Mouse (Mus musculus) liver, embryonic 11.5 days (tissue): ENCODE data around the gene Mansc1. TPM values are rescaled to one million over a fixed set of nuclear protein-coding genes. Genes with fewer than 3 reads are reported as not detected.
"Not testable (repeated sequence)": the region's sequence is repeated elsewhere in the genome, so short reads cannot be mapped to it uniquely, and the experiment has no call there.

Experiments
- ATAC-seq: fragments of 200-750 bp; cut with Nextera tagmentation; replicated peaks from 2 replicates; pipeline ENCODE4 v1.8.0; 2017; ENCODE audit warnings: moderate number of reproducible peaks, mild to moderate bottlenecking, moderate TSS enrichment, moderate library complexity; ENCODE audit not compliant: low FRiP score
- DNase-seq: peaks from one replicate; pipeline ENCODE4 v3.0.0-alpha.2; 2017; ENCODE audit warnings: low spot score
- H3K27ac ChIP-seq: fragments of 300-500 bp; sonication (generic); 2 replicates; pipeline ENCODE4 v1.5.1; 2014; ENCODE audit warnings: mild to moderate bottlenecking, low read depth, low read length, control low read depth
- H3K27me3 ChIP-seq: fragments of 300-500 bp; sonication (generic); replicated peaks from 2 replicates; pipeline ENCODE4 v1.6.1; 2014; ENCODE audit warnings: low read length, mixed read lengths; ENCODE audit not compliant: control insufficient read depth, insufficient read depth
- H3K36me3 ChIP-seq: fragments of 300-500 bp; sonication (generic); 2 replicates; pipeline ENCODE4 v1.6.1; 2014; ENCODE audit warnings: mild to moderate bottlenecking, low read length, moderate library complexity, mixed read lengths; ENCODE audit not compliant: control insufficient read depth, insufficient read depth
- H3K4me1 ChIP-seq: fragments of 300-500 bp; sonication (generic); replicated peaks from 2 replicates; pipeline ENCODE4 v1.6.1; 2014; ENCODE audit warnings: low read length, mixed read lengths; ENCODE audit not compliant: control insufficient read depth, insufficient read depth
- H3K4me2 ChIP-seq: fragments of 300-500 bp; sonication (generic); 2 replicates; pipeline ENCODE4 v1.6.1; 2014; ENCODE audit warnings: mild to moderate bottlenecking, control low read depth, moderate library complexity
- H3K4me3 ChIP-seq: fragments of 300-500 bp; sonication (generic); 2 replicates; pipeline ENCODE4 v1.5.1; 2014; ENCODE audit warnings: low read depth, low read length, control low read depth
- H3K9ac ChIP-seq: fragments of 300-500 bp; sonication (generic); 2 replicates; pipeline ENCODE4 v1.6.1; 2014; ENCODE audit warnings: low read depth, low read length, control low read depth
- H3K9me3 ChIP-seq: fragments of 300-500 bp; sonication (generic); 2 replicates; pipeline ENCODE4 v1.6.1; 2016; ENCODE audit warnings: low read length, inconsistent platforms, mixed read lengths; ENCODE audit not compliant: control insufficient read depth
- WGBS: fragments of 180-500 bp; shearing (Covaris S2); extraction: QIAGEN DNeasy Blood & Tissue Kit; methylation state at CpG from one replicate; pipeline ENCODE4 v1.1.7; 2014; 5-methylcytosine and 5-hydroxymethylcytosine counted together
- polyA plus RNA-seq: library from polyadenylated mRNA; unstranded; fragments of >200 nt; fragmentation: Nextera tagmentation; extraction: Ambion mirVana; gene quantifications from 2 replicates; pipeline ENCODE4 v1.2.1, GENCODE M21; 2014

Mansc1 gene
- polyA plus RNA-seq: 1.0 and 1.9 TPM in 2 replicates

GRCm38 (mm10) chr6:134631947-134632687 is at the start of gene Mansc1:
Mansc1 (minus strand) TSS chr6:134632488.
- 4% methylated on average over 46 of the region's 46 CpGs for WGBS
- no peaks in the 10 kb centered on the region for H3K9me3 ChIP-seq
- peak within 1 kb of the TSS; percentile 87 for H3K4me2 ChIP-seq
- H3K4me3 ChIP-seq: peak within 1 kb of the TSS; percentile 60
- H3K36me3 ChIP-seq: no peaks in the 10 kb centered on the region
- DNase-seq: peak; percentile 52
- 0 out of 2 replicates have a peak, but pooled peaks cover 2% of the 10 kb centered on the region for H3K4me1 ChIP-seq
- H3K27me3 ChIP-seq: peaks cover 7% of the 10 kb centered on the region
- H3K27ac ChIP-seq: no peak within 1 kb of the TSS
- peak within 1 kb of the TSS; percentile 57 for H3K9ac ChIP-seq
- 0 out of 2 replicates have a peak, but pooled peaks have one; percentile 26 for ATAC-seq

GRCm38 (mm10) chr6:134679330-134679729 is 47.0 kb upstream of the Mansc1 start:
- DNase-seq, H3K4me3 ChIP-seq, H3K4me2 ChIP-seq, H3K9ac ChIP-seq, H3K9me3 ChIP-seq, H3K27ac ChIP-seq, H3K27me3 ChIP-seq, ATAC-seq, H3K36me3 ChIP-seq, H3K4me1 ChIP-seq: not testable (repeated sequence)
- WGBS: 77% methylated on average over 4 of the region's 4 CpGs

GRCm38 (mm10) chr6:134678037-134678436 is 45.7 kb upstream of the Mansc1 start:
- ATAC-seq (0 out of 2 replicates have a peak, but pooled peaks have one; percentile 23), DNase-seq (no peak)
- H3K9ac ChIP-seq: no peak overlapping the region
- H3K4me3 ChIP-seq: no peak overlapping the region
- H3K9me3 ChIP-seq: no peaks in the 10 kb centered on the region
- H3K27me3 ChIP-seq: no peaks in the 10 kb centered on the region
- peaks cover 2% of the 10 kb centered on the region; the same call in 1 of the 2 replicates for H3K4me1 ChIP-seq
- no peaks in the 10 kb centered on the region for H3K36me3 ChIP-seq
- no peak overlapping the region for H3K27ac ChIP-seq
- H3K4me2 ChIP-seq: no peak overlapping the region
- 46% methylated on average over 3 of the region's 3 CpGs for WGBS

GRCm38 (mm10) chr6:134677504-134677903 is 45.2 kb upstream of the Mansc1 start:
- no peak overlapping the region for H3K4me2 ChIP-seq
- no peak overlapping the region for H3K4me3 ChIP-seq
- H3K36me3 ChIP-seq: no peaks in the 10 kb centered on the region
- ATAC-seq: no peak
- 84% methylated on average over 4 of the region's 4 CpGs for WGBS
- H3K27ac ChIP-seq: no peak overlapping the region
- DNase-seq: no peak
- no peaks in the 10 kb centered on the region for H3K27me3 ChIP-seq
- no peak overlapping the region for H3K9ac ChIP-seq
- no peaks in the 10 kb centered on the region for H3K9me3 ChIP-seq
- peaks cover 2% of the 10 kb centered on the region; the same call in 1 of the 2 replicates for H3K4me1 ChIP-seq

GRCm38 (mm10) chr6:134673712-134674111 is 41.4 kb upstream of the Mansc1 start:
- not testable (repeated sequence) for H3K4me3 ChIP-seq, H3K4me2 ChIP-seq, H3K9me3 ChIP-seq, DNase-seq, H3K36me3 ChIP-seq, ATAC-seq, H3K9ac ChIP-seq, H3K27me3 ChIP-seq, H3K27ac ChIP-seq
- WGBS: 66% methylated on average over 8 of the region's 8 CpGs
- peaks cover 12% of the 10 kb centered on the region for H3K4me1 ChIP-seq

GRCm38 (mm10) chr6:134670881-134671411 is 38.7 kb upstream of the Mansc1 start:
- Histone ChIP-seq H3K36me3 (no peaks in the 10 kb centered on the region), H3K27me3 (no peaks in the 10 kb centered on the region), H3K9me3 (no peaks in the 10 kb centered on the region), H3K9ac (no peak overlapping the region), H3K27ac (no peak overlapping the region), H3K4me2 (no peak overlapping the region), H3K4me1 (peaks cover 19% of the 10 kb centered on the region), H3K4me3 (no peak overlapping the region)
- WGBS: 58% methylated on average over 4 of the region's 4 CpGs
- DNase-seq (no peak), ATAC-seq (no peak)

- no peak overlapping the region for H3K9ac ChIP-seq
- no peak overlapping the region for H3K27ac ChIP-seq
- no peaks in the 10 kb centered on the region for H3K36me3 ChIP-seq
- no peaks in the 10 kb centered on the region for H3K27me3 ChIP-seq
- 0 out of 2 replicates have a peak overlapping the region, but pooled peaks have one; percentile 25 for H3K4me2 ChIP-seq
- 72% methylated on average over 6 of the region's 6 CpGs for WGBS
- H3K4me3 ChIP-seq: no peak overlapping the region
- no peaks in the 10 kb centered on the region for H3K9me3 ChIP-seq
- ATAC-seq: no peak
- H3K4me1 ChIP-seq: peaks cover 24% of the 10 kb centered on the region
- no peak for DNase-seq
Measured at GRCm38 (mm10) chr6:134669179-134669865, 37.0 kb upstream of the Mansc1 start.

GRCm38 (mm10) chr6:134668519-134668918 is 36.2 kb upstream of the Mansc1 start:
- Histone ChIP-seq H3K27me3 (no peaks in the 10 kb centered on the region), H3K4me2 (peak overlapping the region; percentile 25; the same call in 1 of the 2 replicates), H3K9me3 (no peaks in the 10 kb centered on the region), H3K4me1 (peaks cover 24% of the 10 kb centered on the region), H3K27ac (peak overlapping the region; percentile 5; the same call in 1 of the 2 replicates), H3K4me3 (no peak overlapping the region), H3K36me3 (no peaks in the 10 kb centered on the region), H3K9ac (no peak overlapping the region)
- ATAC-seq (peak; percentile 50), DNase-seq (no peak)
- WGBS: 65% methylated on average over 2 of the region's 2 CpGs
